Mouse (Mus musculus) megakaryocyte progenitor cell, adult 5-6 weeks (primary cell): Measurements from ENCODE around the gene Vps13d. TPM values are rescaled to one million over a fixed set of nuclear protein-coding genes. Genes with fewer than 3 reads are reported as not detected.

Source experiments
- total RNA-seq, 2 experiments: library from RNA; stranded (forward) in 1 of 2; stranded (reverse) in 1 of 2; fragments of 157-497, 149-512 nt in 1 of 2; fragments of 200-1000 nt in 1 of 2; gene quantifications; 2 replicates each; pipeline versions ENCODE4 v1.2.3 to v1.2.4; 2015 to 2017

Vps13d gene
- total RNA-seq, 2 experiments from 2014 or later = 19.9 to 45.6 TPM

Other genes with a start within 250 kb of the Vps13d start
- gene Tnfrsf1b, start 51.9 kb upstream of the Vps13d start, total RNA-seq (2015) = 29.7 and 32.8 TPM in 2 replicates
- gene Tnfrsf1b, start 51.9 kb upstream of the Vps13d start, total RNA-seq (2017) = 33.0 and 34.2 TPM in 2 replicates
- gene Tnfrsf8, start 120.2 kb upstream of the Vps13d start, total RNA-seq (2015) = 1.4 TPM in 2 replicates
- 0.74 and 1.1 TPM in 2 replicates for gene Tnfrsf8, start 120.2 kb upstream of the Vps13d start, total RNA-seq (2017)